Mouse (Mus musculus) left cerebral cortex, postnatal 10 days (tissue): ENCODE results near the gene Mapre3. TPM values are rescaled to one million over a fixed set of nuclear protein-coding genes. Genes with fewer than 3 reads are reported as not detected.

Experiments
- DNase-seq, 2 experiments: peaks; one replicate each; pipeline ENCODE4 v3.0.0; 2021 to 2022; ENCODE audit warnings: low spot score in 2 of 2, mixed read lengths in 1 of 2; ENCODE audit errors: extremely low spot score in 1 of 2
- intact Hi-C: fragments of 180-260 bp; cut with DNase I; formaldehyde crosslinking; loops from one replicate; pipeline ENCODE4 v1.15.1; 2025
- total RNA-seq, 2 experiments: library from RNA; stranded (reverse); gene quantifications; 2 replicates each; pipeline ENCODE4 v1.2.3; 2021

Gene Mapre3
- total RNA-seq, 2 experiments from 2014 or later = 191 to 193 TPM

DNA sequence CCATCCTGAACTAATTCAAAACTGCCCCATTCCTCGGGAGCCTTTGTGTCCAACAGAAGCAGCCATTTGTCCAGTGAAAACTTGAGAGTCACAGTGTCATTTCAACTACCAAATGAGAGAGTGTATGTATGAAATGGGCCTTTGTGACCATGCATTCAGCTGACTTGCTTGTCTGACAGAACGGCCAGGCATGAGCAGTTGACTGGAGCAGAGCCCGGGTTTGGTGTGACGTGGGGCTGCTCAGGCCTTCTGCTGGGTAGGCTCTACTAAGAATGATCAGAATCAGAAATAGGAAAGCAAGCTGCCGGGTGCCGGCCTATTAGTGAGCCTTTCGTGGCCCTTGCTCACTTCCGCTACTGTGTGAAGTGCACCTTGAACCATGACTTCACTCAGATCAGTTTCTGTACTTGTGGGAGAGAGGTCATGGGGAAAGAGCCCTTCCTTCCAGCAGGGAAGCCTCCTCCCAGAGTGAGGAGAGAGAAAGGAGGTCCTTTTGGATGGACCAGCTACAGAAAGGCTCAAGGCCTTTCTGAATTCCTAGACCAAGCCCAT, 4.4 kb downstream of the Mapre3 start:
- intact Hi-C loops = loop anchor here (5.0 kb wide), 1 partner anchor 38 kb away; no protein-coding TSS in a partner anchor
- DNase-seq = no peak

DNA sequence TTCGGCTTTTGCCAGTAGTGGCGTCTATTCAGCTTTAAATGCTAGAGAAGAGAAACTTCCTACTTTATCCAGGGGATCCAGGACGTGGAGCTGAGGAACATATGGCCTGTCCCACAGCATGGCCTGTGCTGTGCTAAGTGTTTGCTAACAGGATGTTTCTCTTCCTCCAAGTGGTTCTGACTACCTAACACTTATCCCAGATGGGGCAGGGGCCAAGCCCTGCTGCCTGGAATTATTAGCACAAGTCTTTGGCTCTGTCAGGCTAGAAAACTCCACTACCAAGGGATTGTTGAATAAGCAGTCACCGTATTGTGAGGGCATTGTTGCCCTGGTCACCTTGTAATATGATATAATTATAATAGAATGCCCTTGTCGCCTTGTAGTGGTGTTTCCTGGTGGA, 8.2 kb downstream of the Mapre3 start:
- DNase-seq = no peak
- intact Hi-C loops = no loop called here

DNA sequence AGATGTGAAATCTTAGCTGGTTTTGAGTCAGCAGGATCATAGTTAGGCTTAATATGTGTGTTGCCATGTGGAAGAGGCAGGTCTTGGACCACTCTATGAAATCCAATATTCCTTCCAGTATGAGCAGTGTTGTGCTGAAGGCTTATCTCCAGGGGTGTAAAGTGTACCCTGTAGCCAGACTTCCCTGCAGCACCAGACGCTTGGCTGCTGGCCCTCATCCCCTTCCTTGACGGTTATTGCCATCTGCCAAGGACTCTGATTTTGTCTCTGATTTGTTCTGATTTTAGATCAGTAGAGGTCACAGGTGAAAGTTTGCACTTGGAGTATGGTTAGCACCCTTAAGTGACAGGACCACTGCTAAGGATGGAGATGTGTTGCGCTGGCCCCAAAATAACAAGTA, 8.7 kb downstream of the Mapre3 start:
- intact Hi-C loops = no loop called here
- no peak for DNase-seq

- DNase-seq = no peak
- intact Hi-C loops = no loop called here
Measured at GRCm38 (mm10) chr5:30824124-30824988, 9.9 kb downstream of the Mapre3 start.

DNA sequence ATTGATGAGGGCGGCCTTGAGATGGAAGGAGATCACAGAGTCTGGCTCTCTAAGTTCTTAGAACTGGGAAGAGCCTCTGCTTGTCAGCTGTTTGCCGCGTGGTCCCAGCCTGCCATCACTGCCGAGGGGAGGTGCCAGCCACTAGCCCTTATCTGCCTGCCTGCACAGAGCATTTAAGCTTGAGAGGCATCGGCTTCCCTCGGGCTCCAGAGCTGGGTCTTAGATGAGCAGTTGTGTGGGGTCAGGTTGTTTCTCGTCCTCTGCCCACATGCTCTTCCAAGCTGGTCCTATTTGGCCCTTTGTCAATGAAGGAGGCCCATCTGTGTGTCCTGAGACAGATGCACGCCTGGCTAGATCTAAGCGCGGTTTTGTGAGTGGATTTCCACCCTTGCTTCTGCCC, 10.7 kb downstream of the Mapre3 start:
- DNase-seq = no peak
- intact Hi-C loops = no loop called here

DNA sequence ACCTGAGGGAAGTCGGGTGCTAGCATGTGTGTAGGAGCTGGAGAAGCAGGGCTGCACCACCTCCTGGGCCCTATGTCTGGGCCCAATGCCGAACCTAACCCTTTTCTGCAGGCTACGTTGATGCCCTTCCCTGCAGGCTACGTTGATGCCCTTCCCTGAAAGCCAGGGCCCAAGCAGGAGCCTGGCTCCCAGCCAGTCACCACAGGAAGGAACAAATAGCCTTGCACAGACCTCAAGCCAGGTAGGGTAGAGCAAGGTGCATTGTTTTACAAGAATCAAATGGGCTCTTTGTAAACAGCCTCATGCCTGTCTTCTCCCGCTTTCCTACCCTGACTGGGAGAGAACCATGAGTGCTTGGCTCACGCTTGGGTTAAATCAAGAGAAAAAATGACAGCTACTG, 11.4 kb downstream of the Mapre3 start:
- intact Hi-C loops = no loop called here
- no peak for DNase-seq

DNA sequence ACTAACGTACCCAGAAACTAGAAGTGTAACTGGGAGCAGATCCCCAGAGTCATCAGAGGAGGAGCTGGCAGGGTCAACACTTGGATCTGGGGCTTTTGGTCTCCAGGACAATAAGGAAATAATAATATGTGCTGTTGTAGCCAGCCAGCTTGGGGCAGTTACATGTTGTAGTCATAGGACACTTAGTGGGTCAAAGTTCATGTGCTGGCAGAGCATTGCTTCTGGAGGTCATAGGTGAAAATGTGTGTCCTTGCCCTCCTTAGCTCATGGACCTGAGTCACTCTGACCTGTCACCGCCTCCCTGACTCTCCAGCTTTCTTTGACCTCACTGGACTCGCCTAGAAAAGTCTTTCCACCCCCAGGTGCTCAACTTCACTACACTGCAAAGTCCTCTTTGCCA, 19.0 kb downstream of the Mapre3 start:
- intact Hi-C loops = no loop called here
- DNase-seq = no peak

DNA sequence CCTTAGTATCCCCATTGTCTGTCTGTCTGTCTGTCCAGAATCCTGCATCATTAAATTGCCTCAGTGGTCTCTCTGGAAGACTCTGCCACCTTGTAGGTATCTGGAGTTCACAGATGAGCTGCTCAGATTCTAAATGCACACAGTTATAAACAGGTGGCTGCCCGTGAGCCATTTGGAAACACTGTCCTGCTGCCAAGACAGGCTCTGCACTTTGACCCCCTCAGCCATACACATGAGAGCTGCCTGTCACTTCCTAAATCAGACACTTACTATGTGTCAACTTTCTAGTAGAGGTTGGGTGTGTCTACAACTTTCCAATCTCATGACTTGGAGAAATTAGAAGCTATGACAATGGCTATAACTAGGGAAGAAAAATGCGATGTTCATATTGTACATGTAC, 25.3 kb downstream of the Mapre3 start:
- DNase-seq = no peak
- intact Hi-C loops = no loop called here

GRCm38 (mm10) chr5:30841896-30842295, 27.5 kb downstream of the Mapre3 start:
- intact Hi-C loops = no loop called here
- DNase-seq = no peak

DNA sequence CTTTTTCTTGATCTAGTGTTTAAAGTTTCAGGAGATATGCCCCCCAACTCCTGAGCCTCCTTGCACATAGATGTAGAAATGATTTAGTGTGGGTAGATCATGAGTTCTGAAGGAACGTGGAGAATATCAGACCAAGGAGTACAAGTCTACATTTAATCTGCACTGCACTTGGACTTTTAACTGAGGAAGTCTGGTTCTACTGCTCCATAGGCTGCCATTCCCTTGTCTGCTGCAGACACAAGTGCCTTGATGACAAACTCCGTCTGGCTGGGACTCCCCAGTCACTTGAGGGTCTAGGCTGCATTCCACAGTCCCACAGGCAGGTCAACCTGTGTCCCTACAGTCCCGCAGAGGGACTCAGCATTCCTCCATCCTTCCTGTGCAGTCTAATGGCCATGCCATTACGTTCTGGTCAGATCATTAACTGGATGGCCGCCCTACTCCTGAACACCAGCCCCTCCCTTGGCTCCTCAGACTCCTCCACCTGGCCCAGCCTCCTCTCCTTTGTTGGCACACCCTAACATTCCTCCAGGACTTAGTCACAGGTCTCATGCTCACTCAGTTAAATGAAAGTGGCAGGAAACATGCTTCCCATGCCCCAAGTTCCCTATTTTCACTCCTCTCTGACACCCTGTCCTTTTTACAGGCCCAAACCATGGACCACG, 35.6 kb downstream of the Mapre3 start:
- intact Hi-C loops = no loop called here

DNA sequence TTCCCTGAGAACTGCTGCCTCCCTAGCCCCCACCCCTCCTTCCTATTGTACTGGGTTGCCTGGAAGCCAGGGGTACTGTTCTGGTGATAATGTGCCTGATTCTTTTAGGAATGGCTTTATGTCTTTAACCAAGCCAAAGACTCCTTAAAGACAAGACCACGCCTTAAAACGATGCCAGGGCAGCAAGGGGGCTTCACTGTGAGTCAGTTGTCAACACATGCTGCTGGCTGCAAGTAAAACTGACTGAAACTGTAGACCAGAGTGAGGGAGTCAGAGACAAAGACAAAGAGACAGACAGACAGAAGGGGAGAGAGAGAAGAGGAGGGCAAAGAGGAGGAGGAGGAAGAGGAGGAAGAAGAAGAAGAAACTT, 36.1 kb downstream of the Mapre3 start:
- DNase-seq = no peak
- intact Hi-C loops = no loop called here

More for the DNA sequence above, 35.6 kb downstream of the Mapre3 start:
- no peak for DNase-seq

GRCm38 (mm10) chr5:30853522-30853921, 39.1 kb downstream of the Mapre3 start:
- DNase-seq = no peak
- intact Hi-C loops = no loop called here

GRCm38 (mm10) chr5:30855674-30856073, 41.2 kb downstream of the Mapre3 start:
- no peak for DNase-seq
- intact Hi-C loops = loop anchor here (5.0 kb wide), 1 partner anchor 38 kb away; no protein-coding TSS in a partner anchor

DNA sequence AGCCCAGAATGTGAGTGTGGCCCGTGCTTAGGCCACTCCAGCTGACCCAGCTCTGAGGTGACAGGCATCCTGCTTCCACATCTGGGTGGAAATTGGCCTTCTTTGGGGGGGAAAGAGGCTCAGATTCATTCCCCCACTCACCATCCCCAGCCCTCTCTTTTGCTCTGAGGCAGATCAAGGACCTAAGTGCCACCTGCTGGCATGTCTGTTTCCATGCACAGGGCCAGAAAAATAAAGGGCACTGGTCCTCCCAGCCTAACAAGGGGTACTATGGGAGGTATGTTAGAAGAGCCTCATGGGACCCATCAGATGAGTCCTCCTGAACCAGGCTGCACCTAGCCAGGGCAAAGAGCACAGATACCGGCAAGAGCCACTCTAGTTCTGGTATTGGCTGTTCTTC, 41.7 kb downstream of the Mapre3 start:
- DNase-seq = no peak
- intact Hi-C loops = loop anchor here (5.0 kb wide), 1 partner anchor 39 kb away; no protein-coding TSS in a partner anchor

- intact Hi-C loops = no loop called here
- DNase-seq = peak in 1 of 2 experiments; percentile 41
Measured at GRCm38 (mm10) chr5:30863852-30864251, 49.4 kb downstream of the Mapre3 start.

- DNase-seq = no peak
- intact Hi-C loops = no loop called here
Measured at GRCm38 (mm10) chr5:30864322-30864721, 49.9 kb downstream of the Mapre3 start.

DNA sequence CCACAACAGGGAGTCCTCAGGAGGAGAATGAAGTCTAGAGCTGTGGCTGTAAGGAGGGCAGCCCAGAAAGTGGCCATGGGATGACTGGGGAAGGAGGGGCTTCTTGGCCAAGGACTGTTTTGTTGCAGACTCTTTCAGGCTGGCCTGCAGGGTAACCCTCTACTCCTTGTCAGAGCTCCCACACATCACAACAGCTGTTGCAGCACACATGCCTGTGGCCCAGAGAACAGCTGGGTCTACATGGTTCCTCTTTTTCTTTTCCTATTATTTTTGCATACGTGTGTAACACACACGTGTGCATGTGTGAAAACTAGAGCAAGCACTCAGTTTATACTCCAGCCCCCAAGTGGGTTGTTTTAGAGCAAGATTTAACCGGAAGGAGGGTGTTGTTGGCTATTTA, 52.4 kb downstream of the Mapre3 start:
- intact Hi-C loops = no loop called here
- no peak for DNase-seq

GRCm38 (mm10) chr5:30867712-30868111, 53.3 kb downstream of the Mapre3 start, which contains the start of gene Tmem214:
Gene Tmem214, plus strand, starts transcription at chr5:30868012.
- intact Hi-C loops = no loop called here

GRCm38 (mm10) chr5:30868981-30869380, 54.5 kb downstream of the Mapre3 start:
- no peak for DNase-seq
- intact Hi-C loops = no loop called here

More at GRCm38 (mm10) chr5:30867712-30868111, 53.3 kb downstream of the Mapre3 start, which contains the start of gene Tmem214:
- no peak for DNase-seq
